Mouse (Mus musculus) midbrain, embryonic 13.5 days (tissue): ENCODE measurements at regions not wholly inside any gene's neighbourhood (a gene's known extent, or its start where the extent isn't known, plus 50 kb on each side); places are given as distances from the start of the nearest gene placed in this dataset.

ENCODE experiments used
- ATAC-seq: fragments of 200-750 bp; cut with Nextera tagmentation; 2 replicates; pipeline ENCODE4 v1.8.0; 2017; ENCODE audit warnings: mild to moderate bottlenecking, moderate TSS enrichment, moderate library complexity
- H3K27ac ChIP-seq: fragments of 300-500 bp; sonication (generic); 2 replicates; pipeline ENCODE4 v1.5.1; 2015; ENCODE audit warnings: inconsistent platforms, mild to moderate bottlenecking, moderate library complexity
- H3K27me3 ChIP-seq: fragments of 300-500 bp; sonication (generic); 2 replicates; pipeline ENCODE4 v1.6.1; 2015; ENCODE audit warnings: mild to moderate bottlenecking, inconsistent platforms
- H3K36me3 ChIP-seq: fragments of 300-500 bp; sonication (generic); 2 replicates; pipeline ENCODE4 v1.6.1; 2015; ENCODE audit warnings: mild to moderate bottlenecking, inconsistent platforms
- H3K4me1 ChIP-seq: fragments of 300-500 bp; sonication (generic); replicated peaks from 2 replicates; pipeline ENCODE4 v1.6.1; 2015; ENCODE audit warnings: inconsistent platforms
- H3K4me2 ChIP-seq: fragments of 300-500 bp; sonication (generic); replicated peaks from 2 replicates; pipeline ENCODE4 v1.6.1; 2015; ENCODE audit warnings: moderate library complexity, mild to moderate bottlenecking, inconsistent platforms
- H3K4me3 ChIP-seq: fragments of 300-500 bp; sonication (generic); replicated peaks from 2 replicates; pipeline ENCODE4 v1.5.1; 2015; ENCODE audit warnings: mild to moderate bottlenecking, inconsistent platforms
- H3K9ac ChIP-seq: fragments of 300-500 bp; sonication (generic); replicated peaks from 2 replicates; pipeline ENCODE4 v1.6.1; 2015; ENCODE audit warnings: mild to moderate bottlenecking, inconsistent platforms
- H3K9me3 ChIP-seq: fragments of 300-500 bp; sonication (generic); 2 replicates; pipeline ENCODE4 v1.6.1; 2016; ENCODE audit warnings: mild to moderate bottlenecking, inconsistent platforms
- WGBS: fragments of 180-500 bp; shearing (Covaris S2); methylation state at CpG from one replicate; pipeline ENCODE4 v1.1.7; 2015; 5-methylcytosine and 5-hydroxymethylcytosine counted together

DNA sequence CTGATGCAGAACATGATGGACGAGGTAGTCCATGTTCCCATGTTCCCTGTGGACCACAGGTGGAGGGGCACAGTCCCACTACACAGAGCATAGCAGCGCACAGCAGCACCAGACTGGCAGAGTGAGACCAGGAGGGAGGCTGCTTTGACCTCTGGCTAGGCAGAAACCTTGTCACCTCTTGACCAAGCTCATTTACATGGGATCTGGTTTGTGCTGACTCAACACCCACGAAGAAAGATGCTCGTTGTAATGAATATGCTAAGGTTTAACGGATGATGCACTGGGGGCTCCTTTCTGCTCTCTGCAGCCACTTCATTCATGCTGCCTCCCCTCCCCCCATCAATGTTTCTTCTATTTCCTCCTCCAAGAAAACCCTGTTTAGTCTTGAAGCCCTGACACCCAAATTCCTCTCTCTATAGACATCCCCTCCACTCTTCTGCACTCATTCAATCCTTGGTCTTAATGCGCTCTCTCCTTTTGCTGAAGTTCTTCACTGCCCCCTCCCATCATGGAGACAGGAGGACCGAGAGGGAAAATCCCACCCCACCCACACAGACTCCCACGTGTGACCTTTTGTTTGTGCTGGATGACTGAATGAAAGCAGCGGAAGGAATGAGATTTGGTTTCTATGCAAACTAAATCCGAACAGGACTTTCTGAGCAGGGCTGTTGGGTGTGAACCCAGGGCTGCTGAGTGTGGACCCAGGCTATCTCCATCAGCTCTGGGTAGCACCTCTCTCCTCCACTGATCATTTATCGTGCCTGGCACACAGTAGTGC lies 156.6 kb upstream of the Spdye4c start:
- 53% methylated on average over 11 of the region's 11 CpGs for WGBS
- Histone ChIP-seq H3K9ac (no peak overlapping the region), H3K9me3 (no peaks in the 10 kb centered on the region), H3K36me3 (no peaks in the 10 kb centered on the region), H3K4me1 (peaks cover 11% of the 10 kb centered on the region; the same call in 1 of the 2 replicates), H3K4me3 (no peak overlapping the region), H3K4me2 (no peak overlapping the region), H3K27ac (no peak overlapping the region), H3K27me3 (no peaks in the 10 kb centered on the region)
- no peak for ATAC-seq

GRCm38 (mm10) chr2:128436378-128436777 lies 154.6 kb upstream of the Spdye4c start:
- WGBS = 96% methylated on average over 3 of the region's 3 CpGs
- H3K4me2 ChIP-seq = no peak overlapping the region
- H3K9ac ChIP-seq = no peak overlapping the region
- no peaks in the 10 kb centered on the region for H3K27me3 ChIP-seq
- peaks cover 11% of the 10 kb centered on the region; the same call in 1 of the 2 replicates for H3K4me1 ChIP-seq
- H3K4me3 ChIP-seq = no peak overlapping the region
- H3K36me3 ChIP-seq = no peaks in the 10 kb centered on the region
- no peak overlapping the region for H3K27ac ChIP-seq
- H3K9me3 ChIP-seq = no peaks in the 10 kb centered on the region
- no peak for ATAC-seq

DNA sequence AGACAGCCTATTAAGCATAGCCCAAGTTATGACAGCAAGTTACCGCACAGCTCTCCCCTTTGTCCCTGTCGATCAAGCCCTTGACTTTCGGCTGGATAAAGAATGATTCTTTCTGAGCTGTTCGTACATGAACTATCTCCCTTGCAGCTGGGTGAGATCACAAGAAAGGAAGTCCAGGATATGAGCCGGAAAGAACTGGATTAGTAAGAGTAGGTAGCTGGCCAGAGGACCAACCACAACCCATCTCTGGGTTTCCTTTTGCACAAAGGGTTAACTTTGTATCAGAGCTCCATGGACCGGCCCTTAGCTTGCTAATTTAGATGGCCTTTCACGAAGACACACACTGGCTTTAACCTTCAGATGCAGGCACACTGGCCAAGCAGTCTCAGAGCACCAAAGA lies 153.3 kb upstream of the Spdye4c start:
- Histone ChIP-seq H3K27ac (no peak overlapping the region), H3K4me1 (peaks cover 11% of the 10 kb centered on the region; the same call in 1 of the 2 replicates), H3K36me3 (no peaks in the 10 kb centered on the region), H3K4me2 (no peak overlapping the region), H3K9me3 (no peaks in the 10 kb centered on the region), H3K27me3 (no peaks in the 10 kb centered on the region), H3K9ac (no peak overlapping the region), H3K4me3 (no peak overlapping the region)
- 77% methylated on average over 7 of the region's 7 CpGs for WGBS
- ATAC-seq = no peak

GRCm38 (mm10) chr2:128438161-128438822 lies 152.7 kb upstream of the Spdye4c start:
- ATAC-seq = no peak

DNA sequence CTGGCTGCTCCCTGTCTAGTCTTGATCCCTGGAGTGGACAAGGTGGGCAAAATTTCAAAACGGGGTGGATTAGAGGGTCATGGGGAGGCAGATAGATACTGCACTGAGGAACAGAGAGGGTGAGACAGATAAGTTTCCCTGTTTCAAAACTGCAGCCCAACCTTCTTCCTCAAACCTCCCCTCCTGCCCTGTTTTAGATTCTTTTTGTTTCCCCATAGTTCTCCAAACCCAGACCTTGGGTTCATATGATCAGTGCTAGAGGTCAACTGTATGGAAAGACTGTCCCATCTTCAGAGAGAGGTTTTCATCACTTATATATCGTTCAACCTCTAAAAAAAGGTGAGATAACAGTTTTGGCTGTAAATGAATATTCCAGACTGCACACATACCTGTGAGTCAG lies 152.1 kb upstream of the Spdye4c start:
- H3K4me1 ChIP-seq = peaks cover 11% of the 10 kb centered on the region; the same call in 1 of the 2 replicates
- no peak overlapping the region for H3K27ac ChIP-seq
- WGBS = 83% methylated on average over 2 of the region's 2 CpGs
- H3K9me3 ChIP-seq = no peaks in the 10 kb centered on the region
- no peak for ATAC-seq
- no peak overlapping the region for H3K4me2 ChIP-seq
- H3K27me3 ChIP-seq = no peaks in the 10 kb centered on the region
- H3K36me3 ChIP-seq = no peaks in the 10 kb centered on the region
- H3K9ac ChIP-seq = no peak overlapping the region
- H3K4me3 ChIP-seq = no peak overlapping the region

More at GRCm38 (mm10) chr2:128438161-128438822, 152.7 kb upstream of the Spdye4c start:
- H3K27ac ChIP-seq = no peak overlapping the region
- WGBS = 78% methylated on average over 12 of the region's 12 CpGs
- H3K4me1 ChIP-seq = peaks cover 11% of the 10 kb centered on the region; the same call in 1 of the 2 replicates
- no peaks in the 10 kb centered on the region for H3K9me3 ChIP-seq
- no peaks in the 10 kb centered on the region for H3K27me3 ChIP-seq
- no peak overlapping the region for H3K9ac ChIP-seq
- H3K4me3 ChIP-seq = no peak overlapping the region
- H3K4me2 ChIP-seq = no peak overlapping the region
- no peaks in the 10 kb centered on the region for H3K36me3 ChIP-seq

- ATAC-seq = no peak
- H3K4me2 ChIP-seq = no peak overlapping the region
- H3K9ac ChIP-seq = no peak overlapping the region
Measured at GRCm38 (mm10) chr2:128444599-128445011, 146.4 kb upstream of the Spdye4c start.

DNA sequence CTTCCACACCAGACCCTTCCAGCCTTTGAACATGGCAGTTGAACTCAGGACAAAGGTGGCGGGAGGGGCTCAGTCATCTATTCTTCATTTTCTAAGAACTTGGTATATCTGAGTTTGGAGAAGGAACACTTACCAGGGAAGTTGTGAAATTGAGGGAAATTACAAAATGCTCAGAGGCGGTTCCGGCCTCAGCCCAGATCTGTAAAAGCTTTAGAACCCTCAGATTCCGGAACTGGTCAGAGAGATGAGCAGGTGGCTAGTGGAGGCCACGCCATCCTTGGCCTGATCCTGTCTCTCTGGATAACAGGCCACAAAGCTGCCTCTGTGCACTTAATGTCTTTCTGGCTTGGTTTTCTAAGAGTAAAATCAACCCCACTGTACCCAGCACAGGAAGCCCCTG lies 145.6 kb upstream of the Spdye4c start:
- H3K36me3 ChIP-seq = no peaks in the 10 kb centered on the region
- no peak overlapping the region for H3K9ac ChIP-seq
- H3K4me3 ChIP-seq = no peak overlapping the region
- H3K27me3 ChIP-seq = no peaks in the 10 kb centered on the region
- H3K9me3 ChIP-seq = no peaks in the 10 kb centered on the region
- no peak overlapping the region for H3K27ac ChIP-seq
- H3K4me2 ChIP-seq = no peak overlapping the region
- ATAC-seq = no peak
- H3K4me1 ChIP-seq = no peaks in the 10 kb centered on the region
- WGBS = 96% methylated on average over 5 of the region's 5 CpGs

More at GRCm38 (mm10) chr2:128444599-128445011, 146.4 kb upstream of the Spdye4c start:
- WGBS = 65% methylated on average over 7 of the region's 7 CpGs
- Histone ChIP-seq H3K36me3 (no peaks in the 10 kb centered on the region), H3K27ac (no peak overlapping the region), H3K27me3 (no peaks in the 10 kb centered on the region), H3K9me3 (no peaks in the 10 kb centered on the region), H3K4me3 (no peak overlapping the region), H3K4me1 (no peaks in the 10 kb centered on the region)

GRCm38 (mm10) chr2:128449294-128449693 lies 141.7 kb upstream of the Spdye4c start:
- Histone ChIP-seq H3K9me3 (no peaks in the 10 kb centered on the region), H3K9ac (no peak overlapping the region), H3K27me3 (no peaks in the 10 kb centered on the region), H3K4me1 (no peaks in the 10 kb centered on the region), H3K27ac (no peak overlapping the region), H3K4me2 (no peak overlapping the region), H3K4me3 (no peak overlapping the region), H3K36me3 (no peaks in the 10 kb centered on the region)
- WGBS = 81% methylated on average over 3 of the region's 3 CpGs
- ATAC-seq = no peak

GRCm38 (mm10) chr2:128450045-128450444 lies 141.0 kb upstream of the Spdye4c start:
- Histone ChIP-seq H3K9me3 (no peaks in the 10 kb centered on the region), H3K27me3 (no peaks in the 10 kb centered on the region), H3K9ac (no peak overlapping the region), H3K36me3 (no peaks in the 10 kb centered on the region), H3K4me3 (no peak overlapping the region), H3K27ac (no peak overlapping the region), H3K4me2 (no peak overlapping the region), H3K4me1 (no peaks in the 10 kb centered on the region)
- WGBS = 91% methylated on average over 4 of the region's 4 CpGs
- no peak for ATAC-seq

DNA sequence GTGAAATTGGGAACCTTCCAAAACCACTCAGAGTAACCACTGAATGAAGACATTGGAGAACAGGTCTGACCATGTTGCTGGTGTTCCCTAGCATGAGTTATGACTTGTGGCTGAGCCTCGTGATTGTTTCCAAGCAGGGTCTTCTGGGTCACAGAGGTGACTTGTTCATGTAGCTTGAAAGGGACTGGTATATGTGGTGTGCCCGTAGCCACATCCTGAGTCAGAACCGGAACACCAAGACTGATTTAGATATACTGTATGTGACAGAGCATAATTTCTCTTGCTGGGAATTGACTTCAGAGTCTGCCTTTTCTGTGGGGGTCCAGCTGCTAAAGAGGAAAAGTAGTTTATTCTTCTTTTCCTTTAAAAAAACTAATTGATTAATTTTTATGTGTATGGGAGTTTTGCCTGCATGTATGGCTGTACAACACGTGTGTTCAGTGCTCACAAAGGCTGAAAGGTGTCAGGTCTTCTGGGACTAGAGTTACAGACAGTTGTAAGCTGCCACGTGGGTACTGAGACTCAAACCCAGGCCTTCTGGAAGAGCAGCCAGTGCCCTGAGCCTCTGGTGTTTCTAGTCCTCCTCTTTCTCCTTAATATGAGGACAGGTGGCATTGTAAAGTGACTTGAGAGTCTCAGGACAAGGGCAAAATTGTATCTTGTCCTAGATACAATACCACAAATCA lies 139.3 kb upstream of the Spdye4c start:
- Histone ChIP-seq H3K4me1 (no peaks in the 10 kb centered on the region), H3K27me3 (no peaks in the 10 kb centered on the region), H3K36me3 (no peaks in the 10 kb centered on the region), H3K27ac (no peak overlapping the region), H3K9me3 (no peaks in the 10 kb centered on the region), H3K4me2 (no peak overlapping the region), H3K4me3 (no peak overlapping the region), H3K9ac (no peak overlapping the region)
- 79% methylated on average over 5 of the region's 5 CpGs for WGBS
- ATAC-seq = no peak

DNA sequence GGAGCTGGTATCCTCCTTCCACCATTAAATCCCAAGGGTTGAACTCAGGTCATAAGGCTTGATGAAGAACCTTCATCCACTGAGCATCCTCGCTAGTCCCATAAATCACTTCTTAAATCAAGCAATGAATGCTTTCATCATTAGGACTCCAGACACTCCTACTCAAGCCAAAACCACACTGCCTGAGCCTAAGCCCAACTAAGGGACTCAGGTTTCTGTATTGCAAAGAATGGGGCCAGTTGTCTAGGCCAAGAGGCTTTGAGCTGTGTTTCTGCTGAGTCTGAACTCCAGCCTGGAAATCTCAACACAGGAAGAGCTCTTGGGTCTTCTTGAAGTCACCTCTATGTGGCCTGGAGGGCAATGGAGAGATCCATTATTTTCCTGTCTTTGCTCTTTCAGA lies 138.4 kb upstream of the Spdye4c start:
- no peak overlapping the region for H3K4me2 ChIP-seq
- H3K4me1 ChIP-seq = no peaks in the 10 kb centered on the region
- 100% methylated on average over 1 of the region's 1 CpGs for WGBS
- no peaks in the 10 kb centered on the region for H3K9me3 ChIP-seq
- H3K9ac ChIP-seq = no peak overlapping the region
- no peaks in the 10 kb centered on the region for H3K27me3 ChIP-seq
- no peak overlapping the region for H3K27ac ChIP-seq
- no peak overlapping the region for H3K4me3 ChIP-seq
- no peak for ATAC-seq
- no peaks in the 10 kb centered on the region for H3K36me3 ChIP-seq

DNA sequence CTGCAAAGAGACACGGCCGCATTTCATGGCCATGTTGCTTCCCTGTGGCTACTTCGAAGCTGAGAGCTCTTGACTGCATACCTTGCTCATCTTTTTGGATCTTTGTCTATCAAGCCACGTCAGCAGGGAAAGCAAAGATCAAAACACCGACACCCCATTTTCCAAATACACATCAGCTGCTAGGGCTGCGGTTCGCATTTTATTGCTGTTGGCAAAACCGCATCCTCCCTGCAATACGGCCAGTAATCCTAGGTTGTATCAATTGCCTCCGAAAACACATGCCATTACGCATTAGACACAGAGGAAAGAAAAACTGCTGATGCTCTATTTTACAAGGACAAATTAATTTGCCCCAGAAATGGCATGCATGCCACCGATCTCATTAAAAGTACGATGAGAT lies 136.5 kb upstream of the Spdye4c start:
- no peak overlapping the region for H3K4me2 ChIP-seq
- WGBS = 89% methylated on average over 13 of the region's 13 CpGs
- no peak for ATAC-seq
- H3K9me3 ChIP-seq = no peaks in the 10 kb centered on the region
- no peaks in the 10 kb centered on the region for H3K27me3 ChIP-seq
- H3K36me3 ChIP-seq = no peaks in the 10 kb centered on the region
- no peaks in the 10 kb centered on the region for H3K4me1 ChIP-seq
- H3K4me3 ChIP-seq = no peak overlapping the region
- no peak overlapping the region for H3K27ac ChIP-seq
- H3K9ac ChIP-seq = no peak overlapping the region
